Mouse (Mus musculus): Measurements from ENCODE around the gene Sall1.

Sall1 gene

DNA sequence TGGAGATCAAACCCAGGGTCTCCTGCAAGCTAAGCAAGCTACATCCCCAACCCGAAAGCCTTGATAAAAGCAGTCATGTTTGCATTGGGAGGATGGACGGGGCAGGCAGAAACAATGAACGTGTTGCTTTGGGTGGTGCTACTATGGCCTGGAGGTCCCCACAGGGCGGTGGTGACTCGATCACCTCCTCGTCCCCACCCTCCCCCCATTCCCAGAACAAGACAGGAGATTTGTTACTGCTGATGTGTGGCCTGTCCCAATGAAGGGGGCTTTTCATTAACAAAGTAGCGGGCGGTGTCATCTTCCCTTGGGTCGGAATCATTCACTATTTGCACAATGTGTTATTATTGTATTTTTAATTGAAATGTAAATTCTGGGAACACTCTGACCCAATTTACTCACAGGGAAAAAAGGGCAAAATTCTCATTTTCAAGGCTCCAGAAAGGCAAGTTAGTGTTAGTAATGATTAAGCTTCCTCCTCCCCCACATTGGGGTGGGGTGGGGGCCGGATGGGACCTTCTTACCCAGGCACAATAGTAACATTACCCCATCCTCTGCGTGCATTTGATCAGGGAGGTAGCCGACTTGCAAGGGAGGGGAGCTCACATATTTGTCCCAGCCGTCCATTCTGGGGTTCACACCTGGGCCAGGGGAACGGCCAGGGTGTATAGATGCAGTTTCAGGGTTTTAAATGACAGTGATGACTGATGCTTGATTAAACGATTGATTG lies 52.0 kb downstream of the Sall1 start:
- DNase-seq (ENCODE audit: low spot score): no peak

GRCm38 (mm10) chr8:88991176-88991575 lies 52.8 kb downstream of the Sall1 start:
- DNase-seq (ENCODE audit: low spot score): no peak

DNA sequence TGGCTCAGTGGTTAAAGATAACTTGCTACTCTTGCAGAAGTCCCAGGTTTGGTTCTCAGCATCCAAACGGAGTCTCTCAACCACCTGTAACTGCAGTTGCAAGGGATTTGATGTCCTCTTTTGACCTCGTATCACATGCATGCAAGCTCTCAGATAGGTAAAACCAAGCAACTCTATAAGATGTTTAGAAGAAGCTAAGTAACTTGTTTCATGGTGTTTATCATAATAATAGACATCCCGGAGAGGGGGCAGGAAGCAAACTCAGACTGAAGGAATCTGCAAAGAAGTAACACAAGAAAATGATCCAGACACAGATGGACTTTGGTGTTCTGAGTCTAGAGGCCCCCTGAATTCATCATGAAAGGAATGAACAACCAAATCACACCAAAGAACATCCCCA lies 55.0 kb downstream of the Sall1 start:
- no peak for DNase-seq (ENCODE audit: low spot score)

- DNase-seq (ENCODE audit: low spot score): no peak
Measured at GRCm38 (mm10) chr8:88983468-88983867, 60.5 kb downstream of the Sall1 start.

Data from MN1 (cell line).